Mouse (Mus musculus): Measurements from ENCODE around the gene Serbp1. TPM values are rescaled to one million over a fixed set of nuclear protein-coding genes. Genes with fewer than 3 reads are reported as not detected.
A peak's percentile ranks its signal among the peaks of the same experiment; 100 is the strongest.

Serbp1 gene
- total and polyA plus RNA-seq, 2 experiments from 2014 or later = 143 to 245 TPM

- Histone ChIP-seq H3K36me3 (replicated peaks; ENCODE audit: control insufficient read depth, insufficient read depth, low read length) (no peaks in the 10 kb centered on the region), H3K4me3 (ENCODE audit: low read depth, low read length) (no peak overlapping the region), H3K27me3 (ENCODE audit: control insufficient read depth, insufficient read depth, low read length) (no peaks in the 10 kb centered on the region), H3K4me1 (ENCODE audit: control insufficient read depth, insufficient read depth) (no peaks in the 10 kb centered on the region), H3K9me3 (replicated peaks; ENCODE audit: control insufficient read depth, low read length) (no peaks in the 10 kb centered on the region), H3K4me2 (ENCODE audit: low read depth, low read length) (no peak overlapping the region), H3K27ac (ENCODE audit: low read depth) (no peak overlapping the region), H3K9ac (replicated peaks; ENCODE audit: low read depth, low read length) (no peak overlapping the region)
- ATAC-seq (ENCODE audit: insufficient read depth, low read depth) (no peak), DNase-seq (ENCODE audit: low spot score) (no peak)
- 92% methylated on average over 4 of the region's 4 CpGs for WGBS
- TF ChIP-seq EP300 (IDR thresholded peaks at IDR 0.05; ENCODE audit: low read depth) = no peak
- TF ChIP-seq CTCF (IDR thresholded peaks at IDR 0.05; ENCODE audit: low read depth) = no peak
Observed at GRCm38 (mm10) chr6:67251095-67251494, 13.1 kb downstream of the Serbp1 start.

- ATAC-seq (ENCODE audit: insufficient read depth, low read depth) = no peak
- H3K9ac ChIP-seq (replicated peaks; ENCODE audit: low read depth, low read length) = no peak overlapping the region
- no peak overlapping the region for H3K27ac ChIP-seq (ENCODE audit: low read depth)
- H3K4me1 ChIP-seq (ENCODE audit: control insufficient read depth, insufficient read depth) = peaks cover 4% of the 10 kb centered on the region; the same call in 1 of the 2 replicates
- no peaks in the 10 kb centered on the region for H3K36me3 ChIP-seq (replicated peaks; ENCODE audit: control insufficient read depth, insufficient read depth, low read length)
- DNase-seq (ENCODE audit: low spot score) = no peak
- H3K4me3 ChIP-seq (ENCODE audit: low read depth, low read length) = no peak overlapping the region
- H3K9me3 ChIP-seq (replicated peaks; ENCODE audit: control insufficient read depth, low read length) = no peaks in the 10 kb centered on the region
- 57% methylated on average over 7 of the region's 7 CpGs for WGBS
- H3K4me2 ChIP-seq (ENCODE audit: low read depth, low read length) = no peak overlapping the region
- TF ChIP-seq EP300 (IDR thresholded peaks at IDR 0.05; ENCODE audit: low read depth) (no peak), CTCF (IDR thresholded peaks at IDR 0.05; ENCODE audit: low read depth) (no peak)
- no peaks in the 10 kb centered on the region for H3K27me3 ChIP-seq (ENCODE audit: control insufficient read depth, insufficient read depth, low read length)
Observed at GRCm38 (mm10) chr6:67264935-67265334, 27.0 kb downstream of the Serbp1 start.

GRCm38 (mm10) chr6:67266159-67266657 is 28.2 kb downstream of the Serbp1 start:
- Histone ChIP-seq H3K9ac (replicated peaks; ENCODE audit: low read depth, low read length) (peak overlapping the region; percentile 61), H3K9me3 (replicated peaks; ENCODE audit: control insufficient read depth, low read length) (no peaks in the 10 kb centered on the region), H3K4me1 (ENCODE audit: control insufficient read depth, insufficient read depth) (peaks cover 4% of the 10 kb centered on the region; the same call in 1 of the 2 replicates), H3K27ac (ENCODE audit: low read depth) (peak overlapping the region; percentile 95), H3K4me3 (ENCODE audit: low read depth, low read length) (peak overlapping the region; percentile 96), H3K4me2 (ENCODE audit: low read depth, low read length) (peak overlapping the region; percentile 84), H3K27me3 (ENCODE audit: control insufficient read depth, insufficient read depth, low read length) (no peaks in the 10 kb centered on the region), H3K36me3 (replicated peaks; ENCODE audit: control insufficient read depth, insufficient read depth, low read length) (no peaks in the 10 kb centered on the region)
- TF ChIP-seq EP300 (IDR thresholded peaks at IDR 0.05; ENCODE audit: low read depth) = 0 out of 2 replicates have a peak, but pooled peaks have one; percentile 6
- TF ChIP-seq CTCF (IDR thresholded peaks at IDR 0.05; ENCODE audit: low read depth) = no peak
- ATAC-seq (ENCODE audit: insufficient read depth, low read depth) = peak; percentile 71
- WGBS = under 1% methylated on average over 23 of the region's 23 CpGs
- peak; percentile 74 for DNase-seq (ENCODE audit: low spot score)

GRCm38 (mm10) chr6:67266664-67267407 is 28.9 kb downstream of the Serbp1 start:
- H3K27me3 ChIP-seq (ENCODE audit: control insufficient read depth, insufficient read depth, low read length) = no peaks in the 10 kb centered on the region
- peaks cover 6% of the 10 kb centered on the region; the same call in 1 of the 2 replicates for H3K36me3 ChIP-seq (replicated peaks; ENCODE audit: control insufficient read depth, insufficient read depth, low read length)
- peak; percentile 99 for ATAC-seq (ENCODE audit: insufficient read depth, low read depth)
- peak; percentile 33 for TF ChIP-seq EP300 (IDR thresholded peaks at IDR 0.05; ENCODE audit: low read depth)
- TF ChIP-seq CTCF (IDR thresholded peaks at IDR 0.05; ENCODE audit: low read depth) = no peak
- peak overlapping the region; percentile 95 for H3K27ac ChIP-seq (ENCODE audit: low read depth)
- H3K4me2 ChIP-seq (ENCODE audit: low read depth, low read length) = peak overlapping the region; percentile 84
- no peaks in the 10 kb centered on the region for H3K9me3 ChIP-seq (replicated peaks; ENCODE audit: control insufficient read depth, low read length)
- DNase-seq (ENCODE audit: low spot score) = peak; percentile 99
- under 1% methylated on average over 68 of the region's 68 CpGs for WGBS
- peak overlapping the region; percentile 96 for H3K4me3 ChIP-seq (ENCODE audit: low read depth, low read length)
- peak overlapping the region; percentile 98 for H3K9ac ChIP-seq (replicated peaks; ENCODE audit: low read depth, low read length)
- peaks cover 4% of the 10 kb centered on the region; the same call in 1 of the 2 replicates for H3K4me1 ChIP-seq (ENCODE audit: control insufficient read depth, insufficient read depth)

- TF ChIP-seq CTCF (IDR thresholded peaks at IDR 0.05; ENCODE audit: low read depth) = no peak
- Histone ChIP-seq H3K4me3 (ENCODE audit: low read depth, low read length) (peak overlapping the region; percentile 96), H3K27ac (ENCODE audit: low read depth) (peak overlapping the region; percentile 95), H3K9ac (replicated peaks; ENCODE audit: low read depth, low read length) (peak overlapping the region; percentile 98), H3K27me3 (ENCODE audit: control insufficient read depth, insufficient read depth, low read length) (no peaks in the 10 kb centered on the region), H3K36me3 (replicated peaks; ENCODE audit: control insufficient read depth, insufficient read depth, low read length) (peaks cover 7% of the 10 kb centered on the region), H3K4me1 (ENCODE audit: control insufficient read depth, insufficient read depth) (peaks cover 4% of the 10 kb centered on the region; the same call in 1 of the 2 replicates), H3K9me3 (replicated peaks; ENCODE audit: control insufficient read depth, low read length) (no peaks in the 10 kb centered on the region), H3K4me2 (ENCODE audit: low read depth, low read length) (peak overlapping the region; percentile 66)
- WGBS = under 1% methylated on average over 65 of the region's 65 CpGs
- ATAC-seq (ENCODE audit: insufficient read depth, low read depth) (peak; percentile 13; the same call in 1 of the 2 replicates), DNase-seq (ENCODE audit: low spot score) (peak; percentile 37)
Observed at GRCm38 (mm10) chr6:67267408-67268244, 29.6 kb downstream of the Serbp1 start.
